Mouse (Mus musculus) adrenal gland, postnatal 4 days (tissue): ENCODE results near the gene Gm128. TPM values are rescaled to one million over a fixed set of nuclear protein-coding genes. Genes with fewer than 3 reads are reported as not detected.

Source experiments
- DNase-seq, 2 experiments: peaks; one replicate each; pipeline ENCODE4 v3.0.0; 2021 to 2022; ENCODE audit warnings: low spot score in 2 of 2, mixed read lengths in 2 of 2
- long read RNA-seq, 2 experiments: library from polyadenylated mRNA; stranded (forward); transcript quantifications; one replicate each; pipeline ENCODE4 v2.0.0; 2021
- total RNA-seq, 2 experiments: library from RNA; stranded (reverse); gene quantifications; 2 replicates each; pipeline ENCODE4 v1.2.3; 2021

Gene Gm128
- under 1 TPM; 0.17 to 0.25 TPM for total RNA-seq
- long read RNA-seq, experiment 1 = 0 reads
- long read RNA-seq, experiment 2, partial matches to known transcripts = 0 of 1 reads
- long read RNA-seq, experiment 2, other reads (novel, unspliced or antisense) = 0 of 1 reads

DNA sequence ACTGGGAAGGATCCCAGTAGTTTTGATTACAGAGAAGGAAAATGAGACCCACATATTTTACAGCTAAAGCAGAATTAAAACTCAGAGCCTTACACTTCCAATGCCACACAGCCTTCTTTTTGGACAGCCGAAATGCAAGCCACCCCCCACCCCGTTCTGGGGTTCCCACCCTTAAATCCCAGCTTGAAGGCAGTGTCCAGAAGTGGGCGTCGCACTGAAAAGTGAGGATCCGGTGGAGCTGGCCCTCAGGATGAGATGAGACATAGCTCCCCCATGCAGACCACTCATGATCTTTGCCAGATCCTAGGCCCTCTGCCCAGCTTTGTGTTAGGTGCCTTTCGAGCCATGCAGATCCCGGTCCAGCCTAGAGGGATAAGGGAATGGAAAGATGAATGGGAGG, at the start of gene Gm128:
Gene Gm128 (minus strand): TSS at position 101 of the 400 bp plus-strand sequence.
- DNase-seq = no peak

DNA sequence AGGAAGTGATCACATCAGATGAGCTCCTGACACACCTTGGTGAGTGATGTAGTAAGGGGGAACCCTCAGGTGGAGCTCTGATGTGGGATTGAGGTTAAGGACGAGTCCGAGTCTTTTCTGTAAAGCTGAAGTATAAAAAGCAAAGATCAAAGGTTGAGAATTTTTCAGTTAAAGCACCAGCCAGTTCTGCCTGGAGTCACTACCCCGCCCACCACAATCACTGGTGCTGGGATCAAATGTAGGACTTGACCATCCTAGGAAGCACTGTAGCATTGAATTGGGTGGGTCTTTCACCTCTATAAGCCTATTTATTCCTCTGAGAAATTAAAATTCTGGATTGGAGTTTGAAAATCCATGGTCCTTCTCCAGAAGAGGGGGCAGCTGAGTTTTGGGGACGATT, 49.6 kb upstream of the Gm128 start:
- DNase-seq = no peak

DNA sequence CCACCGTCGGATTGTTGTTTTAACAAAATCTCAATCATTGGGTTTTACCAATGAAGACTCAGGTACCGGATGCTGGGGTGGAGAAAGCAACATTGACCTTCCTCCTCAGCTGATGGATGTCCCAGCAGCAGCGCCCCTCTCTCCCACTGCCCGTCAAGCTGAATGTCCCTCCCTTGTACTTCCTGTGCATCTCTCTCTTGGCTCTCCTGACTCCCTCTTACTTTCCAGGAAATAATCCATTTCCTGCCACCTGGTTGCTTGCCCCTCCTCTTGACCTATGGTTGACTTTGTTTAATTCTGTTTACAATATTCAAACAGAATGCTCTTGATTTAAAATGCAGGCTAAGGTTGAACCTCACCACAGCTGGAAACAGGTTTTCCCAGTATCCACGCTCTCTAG, 48.8 kb upstream of the Gm128 start:
- DNase-seq = no peak

DNA sequence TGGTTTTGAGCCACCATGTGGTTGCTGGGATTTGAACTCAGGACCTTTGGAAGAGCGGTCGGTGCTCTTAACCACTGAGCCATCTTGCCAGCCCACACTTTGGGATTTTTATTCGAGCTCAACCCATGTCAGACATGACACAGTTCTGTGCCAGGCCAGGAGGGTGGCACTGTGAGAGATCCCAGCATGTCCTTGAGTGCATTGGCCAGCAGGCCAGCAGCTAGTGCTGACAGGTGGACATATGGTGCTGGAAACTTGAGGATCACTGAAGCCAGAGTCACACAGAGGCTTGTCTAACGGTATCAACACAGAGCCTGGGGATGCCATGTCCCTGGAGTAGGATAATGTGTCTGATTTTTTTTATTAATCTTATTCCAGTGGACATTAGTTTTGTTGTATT, 48.0 kb upstream of the Gm128 start:
- DNase-seq = no peak

DNA sequence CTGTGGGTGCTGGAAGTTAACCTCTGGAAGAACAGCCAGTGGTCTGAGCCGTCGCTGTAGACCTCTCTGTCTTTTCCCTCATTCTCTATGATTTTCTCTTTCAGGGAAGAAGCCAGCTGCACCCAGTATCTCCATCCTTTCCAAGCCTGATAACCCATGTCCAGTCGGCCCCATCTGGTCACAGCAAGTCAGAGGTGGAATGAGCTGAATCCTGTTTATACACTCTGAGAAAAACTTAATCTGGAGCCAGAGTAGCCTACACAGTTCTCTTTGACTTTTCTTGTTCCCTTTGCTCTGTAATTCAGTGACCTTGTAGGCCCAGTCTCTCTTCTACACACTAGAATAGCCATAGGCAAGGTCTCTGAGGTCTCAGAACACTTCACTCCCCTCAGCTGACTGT, 46.1 kb upstream of the Gm128 start:
- no peak for DNase-seq

- DNase-seq = no peak
These were observed 45.1 kb upstream of the Gm128 start for GRCm38 (mm10) chr3:95286510-95286909.

- DNase-seq = no peak
These were observed 44.6 kb upstream of the Gm128 start for GRCm38 (mm10) chr3:95286011-95286410.

DNA sequence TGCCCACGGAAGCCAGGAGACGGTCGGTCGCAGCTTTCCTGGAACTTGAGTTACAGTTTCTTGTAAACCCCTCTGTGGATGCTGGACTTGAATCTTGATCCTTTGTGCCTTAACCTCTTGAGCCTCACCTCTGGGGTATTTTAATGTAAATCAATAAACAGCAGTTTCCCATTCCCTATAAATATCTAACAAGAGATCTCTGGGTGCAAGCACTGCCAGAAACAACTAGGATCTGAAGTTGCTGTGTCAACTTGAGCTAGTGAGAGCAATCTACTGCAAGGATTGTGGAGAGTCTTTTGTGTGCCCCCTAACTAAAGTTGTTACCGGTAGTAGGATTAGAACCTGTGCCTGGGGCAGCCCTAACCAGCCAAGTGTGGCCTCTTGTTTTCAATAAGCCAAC, 44.0 kb upstream of the Gm128 start:
- DNase-seq = no peak

DNA sequence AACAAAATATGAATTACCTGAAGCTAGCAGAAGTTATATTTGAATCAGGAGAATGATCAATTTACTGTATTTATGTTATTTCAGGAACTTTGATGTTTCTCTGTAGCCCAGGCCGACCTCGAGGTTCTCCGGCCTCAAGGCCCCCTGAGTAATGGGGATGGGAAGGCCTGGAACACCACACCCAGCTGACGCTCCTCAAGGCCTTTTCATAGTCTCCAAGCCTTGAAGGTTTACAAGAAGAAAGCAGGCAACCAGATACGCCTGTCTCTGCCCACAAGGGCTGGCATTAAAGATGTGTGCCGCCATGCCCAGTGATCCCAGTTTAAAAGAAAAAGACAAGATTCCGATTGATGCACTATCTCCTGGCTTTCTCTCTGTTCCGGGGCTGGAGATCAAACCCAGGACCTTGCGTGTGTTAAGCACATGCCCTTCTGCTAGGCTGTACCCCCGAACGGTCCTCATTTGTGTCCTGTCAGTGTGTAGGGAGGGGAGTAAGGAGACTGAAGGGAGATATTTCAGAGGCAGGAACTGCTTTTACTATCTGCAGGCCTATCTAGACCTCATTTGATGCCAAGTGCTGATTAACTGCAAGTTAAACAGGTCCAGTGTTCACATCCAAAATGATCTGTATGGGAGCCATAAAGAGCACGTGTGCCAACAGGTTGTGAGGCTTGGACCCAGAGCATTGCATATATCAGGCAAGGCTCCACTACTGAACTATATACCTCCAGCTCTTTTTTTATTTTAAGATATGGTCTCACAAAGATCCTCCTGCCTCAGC, 43.3 kb upstream of the Gm128 start:
- no peak for DNase-seq

DNA sequence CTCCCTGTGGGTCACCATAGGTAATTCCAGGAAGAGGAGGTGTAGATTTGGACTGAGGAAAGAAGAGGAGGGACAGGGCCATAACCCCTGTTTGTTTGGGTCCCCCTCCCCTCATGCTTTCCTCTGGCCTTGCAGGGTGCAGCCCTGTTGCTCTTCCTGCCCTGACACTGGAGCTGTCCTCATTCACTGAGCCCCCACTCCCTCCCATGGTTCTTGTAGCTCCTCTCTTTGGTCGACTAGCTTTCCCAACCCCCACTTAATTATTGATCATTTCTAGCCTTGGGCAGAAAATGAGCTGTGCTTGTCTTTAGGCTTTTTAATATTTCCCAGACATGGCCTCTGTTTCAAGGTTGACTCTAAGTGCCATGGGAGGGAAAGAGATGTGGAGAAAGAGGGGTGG, 42.7 kb upstream of the Gm128 start:
- no peak for DNase-seq

DNA sequence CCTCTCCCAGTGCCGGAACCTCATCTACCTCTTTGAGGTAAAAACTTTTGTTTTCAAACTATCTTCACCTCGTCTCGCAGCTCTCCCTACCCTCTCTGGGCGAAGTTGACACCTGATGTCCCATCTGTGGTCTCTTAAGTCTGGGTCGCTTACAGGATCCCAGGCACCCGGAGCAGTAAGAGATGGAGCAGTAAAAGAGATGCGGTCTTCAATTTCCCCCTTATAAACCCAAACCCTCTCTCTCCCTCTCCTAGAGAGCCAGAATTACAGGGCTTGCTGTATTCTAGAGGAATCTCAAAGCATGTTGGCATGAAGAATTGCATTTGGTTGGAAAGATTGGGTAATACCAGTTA, 42.2 kb upstream of the Gm128 start:
- no peak for DNase-seq

DNA sequence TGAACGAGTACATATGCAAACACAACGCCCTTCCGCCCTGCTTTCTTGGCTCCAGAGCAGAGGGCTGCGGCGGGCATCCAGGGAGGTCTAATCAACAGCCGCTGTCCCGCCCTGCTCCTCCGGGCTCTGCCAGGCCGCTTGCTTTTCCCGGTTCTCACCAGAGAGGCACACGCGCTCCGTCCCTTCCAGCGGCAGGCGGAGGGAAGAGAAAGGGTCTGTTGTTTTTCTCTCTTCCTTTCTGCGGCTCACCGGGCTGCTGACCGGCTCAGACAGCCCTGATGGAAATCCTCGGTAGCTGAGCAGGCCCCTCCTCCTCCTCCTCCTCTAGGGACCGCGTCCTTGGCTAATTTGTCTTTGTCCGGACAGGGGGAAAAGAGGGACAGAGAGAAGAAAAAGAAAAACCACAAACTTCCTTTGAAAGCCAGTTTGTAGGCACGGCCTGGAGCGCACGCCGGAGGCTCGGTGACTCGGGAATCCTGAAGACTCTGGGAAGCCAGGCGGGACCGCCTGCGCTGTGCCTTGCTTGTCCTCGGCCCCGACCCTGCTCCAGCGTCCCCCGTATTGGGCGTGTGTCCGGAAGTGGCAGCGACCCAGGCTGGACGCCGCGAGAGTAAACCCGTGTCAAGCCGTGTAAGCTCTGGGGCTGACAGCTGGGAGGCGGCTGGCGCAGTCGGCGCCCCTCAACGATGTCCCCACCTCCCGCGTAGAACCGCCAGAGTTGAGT, 41.6 kb upstream of the Gm128 start:
- peak; percentile 40 to 64 for DNase-seq

- DNase-seq = no peak
These were observed 41.0 kb upstream of the Gm128 start for GRCm38 (mm10) chr3:95282381-95282864.

- peak; percentile 93 to 97 for DNase-seq
These were observed 40.1 kb upstream of the Gm128 start, which contains the start of the genes Mindy1 and Prune1 for GRCm38 (mm10) chr3:95281216-95282126. Gene Mindy1, plus strand, starts transcription at chr3:95281345. Gene Prune1, minus strand, starts transcription at chr3:95282076.

DNA sequence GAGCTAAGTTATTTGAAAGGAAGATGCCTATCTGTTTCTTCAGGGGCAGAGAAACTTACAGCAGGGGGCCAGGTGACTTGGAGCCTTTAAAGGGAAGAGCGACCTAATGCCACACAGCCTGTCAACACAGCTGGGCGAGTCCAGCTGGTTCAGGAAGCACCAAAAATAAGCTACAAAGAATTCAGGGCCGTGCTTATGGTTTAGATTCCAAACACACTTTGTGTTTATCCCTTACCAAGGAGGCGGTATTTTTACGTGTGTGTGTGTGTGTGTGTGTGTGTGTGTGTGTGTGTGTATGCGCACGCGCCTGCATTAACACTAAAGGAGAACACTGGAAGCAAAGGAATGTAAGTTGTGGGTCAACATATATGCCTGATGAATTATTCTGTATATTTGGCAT, 39.3 kb upstream of the Gm128 start:
- no peak for DNase-seq

DNA sequence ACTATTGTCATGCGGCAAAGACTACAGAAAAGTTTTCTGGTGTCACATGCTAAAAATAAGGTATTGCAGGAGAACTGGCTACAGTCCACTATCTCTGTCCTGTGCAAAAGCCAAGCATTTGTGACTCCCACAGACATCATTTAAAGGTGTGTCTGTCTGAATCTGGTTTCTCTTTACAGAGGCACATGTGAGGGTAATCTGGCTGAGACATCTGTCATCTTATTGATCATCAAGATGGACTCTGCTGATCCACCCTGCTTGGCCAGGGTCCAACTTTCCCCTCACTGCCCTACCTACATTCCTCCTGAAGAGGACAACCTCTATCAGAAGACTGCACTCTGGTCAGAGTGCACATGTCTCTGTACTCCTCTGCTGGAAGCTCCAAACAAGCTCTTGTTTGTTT, 35.8 kb upstream of the Gm128 start:
- DNase-seq = no peak

DNA sequence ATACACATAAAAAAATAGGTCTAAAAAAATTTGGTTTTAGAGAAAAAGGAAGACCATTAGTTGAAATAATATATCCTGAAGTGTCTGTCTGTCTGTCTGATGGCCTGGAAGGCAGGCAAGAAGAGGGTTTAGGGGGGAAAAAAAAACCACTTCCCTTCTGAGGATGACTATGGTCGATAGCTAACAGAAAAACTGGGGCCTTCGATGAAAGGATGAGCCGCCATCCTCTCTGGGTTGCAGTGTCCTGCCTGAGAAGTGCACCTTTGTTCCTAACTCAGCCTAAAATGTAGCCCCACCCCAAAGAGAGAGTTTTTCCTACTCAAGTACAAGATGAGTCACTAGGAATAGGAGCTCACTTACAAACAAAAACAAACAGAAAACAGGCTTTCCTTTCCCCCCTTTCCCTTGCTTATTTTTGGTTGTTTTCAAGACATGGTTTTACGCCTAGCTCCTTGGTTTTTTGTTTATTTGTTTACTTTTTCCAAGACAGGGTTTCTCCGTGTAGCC, 35.1 kb upstream of the Gm128 start:
- no peak for DNase-seq

DNA sequence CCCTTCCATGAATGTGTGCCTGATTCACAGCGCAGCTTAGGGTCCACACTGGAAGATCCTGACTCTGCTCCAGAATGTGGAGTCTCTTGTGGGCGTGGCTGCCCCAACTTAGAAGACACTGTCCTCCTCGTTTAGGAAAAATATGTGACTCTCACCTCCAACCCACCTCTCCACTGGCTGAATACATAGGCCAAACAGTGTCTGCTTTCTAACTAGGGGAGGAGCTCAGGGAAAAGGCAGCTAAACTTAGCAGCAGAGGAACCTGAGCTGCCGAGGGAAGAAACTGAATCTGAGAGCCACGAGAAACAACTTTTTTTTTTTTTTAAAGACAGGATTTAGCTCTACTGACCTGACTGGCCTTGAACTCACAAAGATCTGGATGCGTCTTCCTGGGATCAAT, 33.8 kb upstream of the Gm128 start:
- DNase-seq = no peak

- no peak for DNase-seq
These were observed 33.1 kb upstream of the Gm128 start for GRCm38 (mm10) chr3:95274453-95274852.

- no peak for DNase-seq
These were observed 32.1 kb upstream of the Gm128 start for GRCm38 (mm10) chr3:95273471-95273870.

GRCm38 (mm10) chr3:95270766-95271364, 29.5 kb upstream of the Gm128 start:
- DNase-seq = no peak
